Mouse (Mus musculus) ovary, postnatal 36 days (tissue): ENCODE measurements around the gene Klf11.
A peak's percentile ranks its signal among the peaks of the same experiment; 100 is the strongest.

Source experiments
- DNase-seq: peaks from one replicate; pipeline ENCODE4 v3.0.0; 2022; ENCODE audit warnings: low spot score, mixed read lengths

Klf11 gene

GRCm38 (mm10) chr12:24703013-24703412, 51.9 kb downstream of the Klf11 start:
- no peak for DNase-seq

- DNase-seq = no peak
Measured at GRCm38 (mm10) chr12:24705502-24706263, 54.6 kb downstream of the Klf11 start.

- DNase-seq = peak; percentile 35
Measured at GRCm38 (mm10) chr12:24706764-24707479, 55.8 kb downstream of the Klf11 start.

- DNase-seq = no peak
Measured at GRCm38 (mm10) chr12:24707480-24707802, 56.4 kb downstream of the Klf11 start.

- peak; percentile 95 for DNase-seq
Measured at GRCm38 (mm10) chr12:24707954-24708823, 57.1 kb downstream of the Klf11 start, which contains the start of gene Rrm2. Gene Rrm2, plus strand, starts transcription at chr12:24708241.

GRCm38 (mm10) chr12:24708824-24709218, 57.7 kb downstream of the Klf11 start:
- DNase-seq = no peak

- no peak for DNase-seq
Measured at GRCm38 (mm10) chr12:24709409-24709808, 58.3 kb downstream of the Klf11 start.

- DNase-seq = peak; percentile 44
Measured at GRCm38 (mm10) chr12:24709831-24710508, 58.9 kb downstream of the Klf11 start.

- DNase-seq = no peak
Measured at GRCm38 (mm10) chr12:24710672-24711071, 59.6 kb downstream of the Klf11 start.
